Mouse (Mus musculus): ENCODE data around the gene Atl1.

GRCm38 (mm10) chr12:69965644-69966043 is 73.2 kb downstream of the Atl1 start:
- TF ChIP-seq CTCF (IDR thresholded peaks at IDR 0.05; ENCODE audit: extremely low read depth, insufficient read depth, low read length) = no peak
- no peak for TF ChIP-seq POLR2A (IDR thresholded peaks at IDR 0.05; ENCODE audit: extremely low read depth, insufficient read depth, low read length)
